Mouse (Mus musculus) intestine, embryonic 16.5 days (tissue): ENCODE measurements at regions not wholly inside any gene's neighbourhood (a gene's known extent, or its start where the extent isn't known, plus 50 kb on each side); places are given as distances from the start of the nearest gene placed in this dataset.

Experiments used
- ATAC-seq: fragments of 200-750 bp; cut with Nextera tagmentation; 2 replicates; pipeline ENCODE4 v1.8.0; 2017; ENCODE audit warnings: moderate TSS enrichment, moderate library complexity
- H3K27ac ChIP-seq: fragments of 300-500 bp; sonication (generic); 2 replicates; pipeline ENCODE4 v1.5.1; 2014; ENCODE audit warnings: mild to moderate bottlenecking, low read length
- H3K27me3 ChIP-seq: fragments of 300-500 bp; sonication (generic); replicated peaks from 2 replicates; pipeline ENCODE4 v1.6.1; 2014; ENCODE audit warnings: low read length, control low read depth, mixed read lengths; ENCODE audit not compliant: control insufficient read depth, insufficient read depth
- H3K36me3 ChIP-seq: fragments of 300-500 bp; sonication (generic); 2 replicates; pipeline ENCODE4 v1.6.1; 2014; ENCODE audit warnings: low read length, control low read depth; ENCODE audit not compliant: control insufficient read depth, insufficient read depth
- H3K4me1 ChIP-seq: fragments of 300-500 bp; sonication (generic); 2 replicates; pipeline ENCODE4 v1.6.1; 2014; ENCODE audit warnings: low read length, control low read depth, mixed read lengths; ENCODE audit not compliant: control insufficient read depth, insufficient read depth
- H3K4me2 ChIP-seq: fragments of 300-500 bp; sonication (generic); 2 replicates; pipeline ENCODE4 v1.6.1; 2014; ENCODE audit warnings: low read depth, low read length, control low read depth
- H3K4me3 ChIP-seq: fragments of 300-500 bp; sonication (generic); 2 replicates; pipeline ENCODE4 v1.5.1; 2014; ENCODE audit warnings: mild to moderate bottlenecking, low read length
- H3K9ac ChIP-seq: fragments of 300-500 bp; sonication (generic); 2 replicates; pipeline ENCODE4 v1.6.1; 2014; ENCODE audit warnings: low read depth, low read length
- H3K9me3 ChIP-seq: fragments of 300-500 bp; sonication (generic); 2 replicates; pipeline ENCODE4 v1.6.1; 2016; ENCODE audit warnings: low read length, control low read depth; ENCODE audit not compliant: control insufficient read depth
- WGBS: fragments of 180-500 bp; shearing (Covaris S2); extraction: QIAGEN DNeasy Blood & Tissue Kit; methylation state at CpG from one replicate; pipeline ENCODE4 v1.1.7; 2014; 5-methylcytosine and 5-hydroxymethylcytosine counted together

GRCm38 (mm10) chr1:120974661-120975060, 357.7 kb downstream of the Insig2 start:
- no peak overlapping the region for H3K4me2 ChIP-seq
- H3K9ac ChIP-seq, result no peak overlapping the region
- H3K27ac ChIP-seq, result no peak overlapping the region
- H3K4me1 ChIP-seq, result no peaks in the 10 kb centered on the region
- WGBS, result 71% methylated on average over 1 of the region's 1 CpGs
- ATAC-seq, result no peak
- H3K36me3 ChIP-seq, result no peaks in the 10 kb centered on the region
- no peak overlapping the region for H3K4me3 ChIP-seq
- H3K9me3 ChIP-seq, result no peaks in the 10 kb centered on the region
- H3K27me3 ChIP-seq, result no peaks in the 10 kb centered on the region

GRCm38 (mm10) chr1:121004535-121004934, 327.9 kb downstream of the Insig2 start:
- no peak overlapping the region for H3K9ac ChIP-seq
- no peak overlapping the region for H3K4me3 ChIP-seq
- no peaks in the 10 kb centered on the region for H3K4me1 ChIP-seq
- 86% methylated on average over 7 of the region's 7 CpGs for WGBS
- 0 out of 2 replicates have a peak, but pooled peaks cover 3% of the 10 kb centered on the region for H3K9me3 ChIP-seq
- no peaks in the 10 kb centered on the region for H3K36me3 ChIP-seq
- no peak overlapping the region for H3K4me2 ChIP-seq
- no peak overlapping the region for H3K27ac ChIP-seq
- H3K27me3 ChIP-seq, result no peaks in the 10 kb centered on the region
- no peak for ATAC-seq

DNA sequence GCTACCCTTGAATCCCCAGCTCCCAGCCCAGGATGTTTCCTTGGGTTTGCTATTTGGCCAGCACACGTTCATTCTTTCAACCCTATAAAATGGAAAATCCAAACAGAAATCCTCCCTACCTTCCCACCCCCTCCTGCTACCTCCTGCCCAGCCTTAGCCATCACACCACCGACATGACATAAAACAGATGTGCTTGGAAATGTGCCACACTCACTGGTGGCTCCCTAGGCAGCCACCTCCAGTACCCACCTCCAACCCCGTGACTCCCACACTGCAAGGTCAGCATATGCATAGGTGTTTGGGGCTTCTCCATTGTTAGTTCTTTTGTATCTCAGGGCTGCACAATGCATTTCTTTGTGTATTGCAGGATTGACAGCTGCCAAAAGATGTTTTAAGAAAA, 327.2 kb downstream of the Insig2 start:
- Histone ChIP-seq H3K4me2 (no peak overlapping the region), H3K9ac (no peak overlapping the region), H3K27ac (no peak overlapping the region), H3K4me3 (no peak overlapping the region), H3K36me3 (no peaks in the 10 kb centered on the region), H3K4me1 (no peaks in the 10 kb centered on the region), H3K27me3 (no peaks in the 10 kb centered on the region), H3K9me3 (0 out of 2 replicates have a peak, but pooled peaks cover 3% of the 10 kb centered on the region)
- WGBS, result 22% methylated on average over 3 of the region's 3 CpGs
- no peak for ATAC-seq

GRCm38 (mm10) chr1:121012126-121012525, 320.3 kb downstream of the Insig2 start:
- H3K4me1 ChIP-seq, result no peaks in the 10 kb centered on the region
- H3K4me3 ChIP-seq, result no peak overlapping the region
- H3K9ac ChIP-seq, result no peak overlapping the region
- H3K27ac ChIP-seq, result no peak overlapping the region
- H3K36me3 ChIP-seq, result no peaks in the 10 kb centered on the region
- 0 out of 2 replicates have a peak, but pooled peaks cover 3% of the 10 kb centered on the region for H3K9me3 ChIP-seq
- H3K27me3 ChIP-seq, result no peaks in the 10 kb centered on the region
- ATAC-seq, result no peak
- no peak overlapping the region for H3K4me2 ChIP-seq

GRCm38 (mm10) chr1:121013839-121014503, 318.4 kb downstream of the Insig2 start:
- Histone ChIP-seq H3K4me1 (no peaks in the 10 kb centered on the region), H3K4me2 (no peak overlapping the region), H3K27ac (no peak overlapping the region), H3K9ac (no peak overlapping the region), H3K4me3 (no peak overlapping the region), H3K27me3 (no peaks in the 10 kb centered on the region), H3K9me3 (0 out of 2 replicates have a peak, but pooled peaks cover under 1% of the 10 kb centered on the region), H3K36me3 (no peaks in the 10 kb centered on the region)
- no peak for ATAC-seq
- WGBS, result 49% methylated on average over 12 of the region's 12 CpGs

DNA sequence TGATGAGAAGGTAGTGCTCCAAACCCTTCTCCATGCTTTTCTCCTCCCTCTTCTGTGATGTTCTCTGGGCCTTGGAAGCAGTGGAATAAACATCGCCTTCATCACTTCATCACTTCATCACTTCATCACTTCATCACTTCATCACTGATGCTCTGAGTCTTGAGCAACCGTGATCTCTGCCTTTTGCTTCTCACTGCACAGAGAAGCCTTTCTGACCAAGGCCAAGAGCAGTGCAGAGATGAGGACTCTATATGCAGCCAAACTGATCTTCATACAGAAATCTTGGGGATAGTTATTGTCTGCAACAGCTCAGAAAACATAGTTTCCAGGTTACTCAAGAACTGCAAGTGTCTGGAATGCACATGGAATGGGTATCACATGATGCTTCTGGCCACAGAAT, 303.0 kb downstream of the Insig2 start:
- no peak overlapping the region for H3K27ac ChIP-seq
- no peak for ATAC-seq
- no peaks in the 10 kb centered on the region for H3K9me3 ChIP-seq
- H3K4me2 ChIP-seq, result no peak overlapping the region
- H3K9ac ChIP-seq, result no peak overlapping the region
- H3K36me3 ChIP-seq, result no peaks in the 10 kb centered on the region
- no peak overlapping the region for H3K4me3 ChIP-seq
- no peaks in the 10 kb centered on the region for H3K4me1 ChIP-seq
- WGBS, result 85% methylated on average over 2 of the region's 2 CpGs
- H3K27me3 ChIP-seq, result no peaks in the 10 kb centered on the region

DNA sequence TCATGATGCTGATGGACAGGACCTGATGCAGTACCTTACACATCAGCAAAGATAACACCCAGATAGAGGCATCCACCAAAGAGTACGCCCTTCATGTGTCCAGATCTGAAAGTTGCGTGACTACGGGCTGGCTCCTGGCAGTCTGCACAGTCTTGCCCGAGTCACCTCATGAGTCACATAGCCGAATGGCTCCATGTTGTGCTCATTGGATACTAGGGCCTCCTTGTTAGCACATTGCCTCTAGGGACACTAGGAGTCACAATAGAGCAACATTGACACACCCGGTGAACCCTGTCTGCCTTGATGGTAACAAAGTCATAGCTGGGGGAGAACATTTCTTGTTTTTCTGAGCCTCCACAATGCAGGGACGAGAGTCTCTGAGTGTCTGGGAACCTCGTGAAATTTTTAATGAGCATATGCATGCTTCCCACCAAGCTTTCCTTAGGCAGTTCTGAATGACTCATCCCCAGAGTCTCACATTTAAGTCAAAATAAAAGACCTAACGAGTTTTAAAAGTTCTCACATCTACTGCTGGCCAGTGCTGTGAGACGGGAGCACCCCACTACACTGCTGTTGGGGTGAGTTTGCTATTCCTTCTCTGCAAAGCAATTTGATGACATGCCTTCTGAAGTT, 297.5 kb downstream of the Insig2 start:
- no peak overlapping the region for H3K9ac ChIP-seq
- no peaks in the 10 kb centered on the region for H3K9me3 ChIP-seq
- WGBS, result 87% methylated on average over 10 of the region's 10 CpGs
- no peak overlapping the region for H3K4me2 ChIP-seq
- H3K36me3 ChIP-seq, result no peaks in the 10 kb centered on the region
- no peaks in the 10 kb centered on the region for H3K27me3 ChIP-seq
- H3K4me1 ChIP-seq, result no peaks in the 10 kb centered on the region
- no peak overlapping the region for H3K27ac ChIP-seq
- no peak for ATAC-seq
- H3K4me3 ChIP-seq, result no peak overlapping the region

DNA sequence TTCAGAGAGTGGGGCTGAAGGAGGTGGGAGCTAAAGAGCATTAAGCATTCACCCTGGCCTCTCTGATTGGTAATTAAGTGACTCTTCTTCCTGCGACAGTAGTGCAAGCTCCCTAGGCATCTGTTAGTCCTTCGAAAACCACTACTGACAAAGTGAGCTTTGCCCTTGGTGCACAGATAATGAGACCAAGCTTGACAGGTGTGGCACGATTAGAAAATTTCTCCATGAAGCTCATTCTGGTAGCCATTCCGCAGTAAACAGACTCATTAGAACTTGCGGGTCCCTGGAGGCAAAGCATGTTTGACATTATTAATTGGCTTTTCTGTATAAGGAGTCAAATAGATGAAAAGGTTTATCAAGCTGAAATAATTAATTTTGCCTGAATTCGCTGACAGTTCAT, 285.8 kb downstream of the Insig2 start:
- WGBS, result 81% methylated on average over 6 of the region's 6 CpGs
- no peaks in the 10 kb centered on the region for H3K27me3 ChIP-seq
- H3K4me2 ChIP-seq, result no peak overlapping the region

GRCm38 (mm10) chr1:121047406-121047805, 285.0 kb downstream of the Insig2 start:
- 51% methylated on average over 2 of the region's 2 CpGs for WGBS
- H3K36me3 ChIP-seq, result no peaks in the 10 kb centered on the region
- no peak overlapping the region for H3K27ac ChIP-seq

More for the DNA sequence above, 285.8 kb downstream of the Insig2 start:
- ATAC-seq, result no peak
- Histone ChIP-seq H3K4me1 (no peaks in the 10 kb centered on the region), H3K36me3 (no peaks in the 10 kb centered on the region), H3K4me3 (no peak overlapping the region), H3K27ac (no peak overlapping the region), H3K9me3 (no peaks in the 10 kb centered on the region), H3K9ac (no peak overlapping the region)

More at GRCm38 (mm10) chr1:121047406-121047805, 285.0 kb downstream of the Insig2 start:
- no peak for ATAC-seq
- Histone ChIP-seq H3K27me3 (no peaks in the 10 kb centered on the region), H3K4me3 (no peak overlapping the region), H3K9ac (no peak overlapping the region), H3K4me2 (no peak overlapping the region), H3K4me1 (no peaks in the 10 kb centered on the region), H3K9me3 (no peaks in the 10 kb centered on the region)
